Mouse (Mus musculus) myocyte (in vitro differentiated cells): ENCODE results near the gene Gm9048. TPM values are rescaled to one million over a fixed set of nuclear protein-coding genes. Genes with fewer than 3 reads are reported as not detected.
"Not testable (repeated sequence)": the region's sequence is repeated elsewhere in the genome, so short reads cannot be mapped to it uniquely, and the experiment has no call there.

Source experiments
- H3K27me3 ChIP-seq: one replicate; pipeline ENCODE4 v1.6.1; 2011; ENCODE audit not compliant: control insufficient read depth, insufficient read depth, insufficient read length
- H3K36me3 ChIP-seq: one replicate; pipeline ENCODE4 v1.6.1; 2011; ENCODE audit not compliant: control insufficient read depth, insufficient read depth
- H3K4me2 ChIP-seq: one replicate; pipeline ENCODE4 v1.6.1; 2011; ENCODE audit warnings: low read depth, control low read depth
- H3K4me3 ChIP-seq: one replicate; pipeline ENCODE4 v1.5.1; 2011; ENCODE audit warnings: mild to moderate bottlenecking, control low read depth, moderate library complexity
- H3K79me2 ChIP-seq: one replicate; pipeline ENCODE4 v1.6.1; 2011; ENCODE audit not compliant: control insufficient read depth, insufficient read depth
- H3ac ChIP-seq: one replicate; pipeline ENCODE4 v1.6.1; 2011; ENCODE audit not compliant: control insufficient read depth, insufficient read length
- CEBPB ChIP-seq: IDR thresholded peaks from 2 replicates; pipeline ENCODE4 v1.6.1; 2011; ENCODE audit warnings: mild to moderate bottlenecking, moderate library complexity; ENCODE audit not compliant: poor library complexity, insufficient read depth, severe bottlenecking
- E2F4 ChIP-seq: IDR thresholded peaks from one replicate; pipeline ENCODE4 v1.6.1; 2011; ENCODE audit warnings: mild to moderate bottlenecking, control low read depth, moderate library complexity; ENCODE audit not compliant: insufficient read depth
- MAX ChIP-seq: IDR thresholded peaks from one replicate; pipeline ENCODE4 v1.6.1; 2011; ENCODE audit warnings: low read depth, mild to moderate bottlenecking, control low read depth
- MYOD1 ChIP-seq, 3 experiments: IDR thresholded peaks; one replicate each; pipeline ENCODE4 v1.6.1; 2011; ENCODE audit warnings: control low read depth in 2 of 3, low read depth in 2 of 3, mild to moderate bottlenecking in 2 of 3, moderate library complexity in 1 of 3; ENCODE audit not compliant: insufficient read length in 2 of 3, control insufficient read depth in 1 of 3
- MYOG ChIP-seq, 3 experiments: IDR thresholded peaks; one replicate each; pipeline ENCODE4 v1.6.1; 2011; ENCODE audit warnings: control low read depth in 2 of 3, low read depth in 2 of 3, mild to moderate bottlenecking in 2 of 3; ENCODE audit not compliant: insufficient read length in 2 of 3, control insufficient read depth in 1 of 3, insufficient read depth in 1 of 3
- POLR2A ChIP-seq: IDR thresholded peaks from one replicate; pipeline ENCODE4 v1.6.1; 2011; ENCODE audit warnings: low read depth, mild to moderate bottlenecking, control low read depth, moderate library complexity; ENCODE audit not compliant: insufficient read length
- POLR2AphosphoS2 ChIP-seq: IDR thresholded peaks from one replicate; pipeline ENCODE4 v1.6.1; 2011; ENCODE audit warnings: low read depth, control low read depth; ENCODE audit not compliant: insufficient read length
- REST ChIP-seq: IDR thresholded peaks from one replicate; pipeline ENCODE4 v1.6.1; 2011; ENCODE audit warnings: mild to moderate bottlenecking, control low read depth, moderate library complexity; ENCODE audit not compliant: insufficient read depth, insufficient read length
- SRF ChIP-seq: IDR thresholded peaks from one replicate; pipeline ENCODE4 v1.6.1; 2011; ENCODE audit warnings: low read depth; ENCODE audit not compliant: control insufficient read depth, insufficient read length
- TCF12 ChIP-seq: IDR thresholded peaks from one replicate; pipeline ENCODE4 v1.6.1; 2011; ENCODE audit warnings: mild to moderate bottlenecking, control low read depth; ENCODE audit not compliant: poor library complexity, insufficient read depth, severe bottlenecking
- TCF3 ChIP-seq: IDR thresholded peaks from one replicate; pipeline ENCODE4 v1.6.1; 2011; ENCODE audit warnings: low read depth, control low read depth; ENCODE audit not compliant: insufficient read length
- USF1 ChIP-seq: IDR thresholded peaks from one replicate; pipeline ENCODE4 v1.6.1; 2011; ENCODE audit warnings: low read depth, mild to moderate bottlenecking, control low read depth, moderate library complexity
- polyA plus RNA-seq: library from polyadenylated mRNA; unstranded; fragments of >200 nt; fragmentation: generic; extraction: Trizol; gene quantifications from one replicate; pipeline ENCODE4 v1.2.1, GENCODE M21; 2012; ENCODE audit warnings: missing spikeins

Gm9048 gene
- not detected for polyA plus RNA-seq

- H3ac ChIP-seq, H3K4me2 ChIP-seq, H3K27me3 ChIP-seq, H3K79me2 ChIP-seq, H3K36me3 ChIP-seq, H3K4me3 ChIP-seq: not testable (repeated sequence)
These were observed at the start of gene Gm9048 for GRCm38 (mm10) chr10:118348579-118348978. TSS of gene Gm9048 (minus strand) at chr10:118348679.

- Histone ChIP-seq H3K79me2 (no peaks in the 10 kb centered on the region), H3K4me3 (no peak overlapping the region), H3K36me3 (no peaks in the 10 kb centered on the region), H3K4me2 (peak overlapping the region; percentile 63), H3ac (no peak overlapping the region), H3K27me3 (no peaks in the 10 kb centered on the region)
- no peak for TF ChIP-seq REST
- no peak for TF ChIP-seq CEBPB
- TF ChIP-seq TCF3: no peak
- no peak for TF ChIP-seq POLR2AphosphoS2
- no peak for TF ChIP-seq E2F4
- no peak for TF ChIP-seq MYOG (IDR thresholded peaks at IDR 0.05; ENCODE audit: control insufficient read depth in 1 of 3, insufficient read depth in 1 of 3, insufficient read length in 2 of 3, low read depth in 2 of 3)
- no peak for TF ChIP-seq USF1
- no peak for TF ChIP-seq TCF12
- no peak for TF ChIP-seq MYOD1 (IDR thresholded peaks at IDR 0.05; ENCODE audit: control insufficient read depth in 1 of 3, insufficient read length in 2 of 3, low read depth in 2 of 3)
- TF ChIP-seq SRF: no peak
- no peak for TF ChIP-seq POLR2A
These were observed 22.0 kb upstream of the Gm9048 start for GRCm38 (mm10) chr10:118370443-118370842.

- Histone ChIP-seq H3K27me3 (no peaks in the 10 kb centered on the region), H3K4me2 (no peak overlapping the region), H3ac (no peak overlapping the region), H3K4me3 (no peak overlapping the region), H3K36me3 (no peaks in the 10 kb centered on the region), H3K79me2 (no peaks in the 10 kb centered on the region)
- TF ChIP-seq TCF3 (no peak), MYOD1 (IDR thresholded peaks at IDR 0.05; ENCODE audit: control insufficient read depth in 1 of 3, insufficient read length in 2 of 3, low read depth in 2 of 3) (no peak), MAX (no peak)
These were observed 21.0 kb upstream of the Gm9048 start for GRCm38 (mm10) chr10:118369518-118369917.

- H3ac ChIP-seq, H3K36me3 ChIP-seq, H3K4me2 ChIP-seq, H3K27me3 ChIP-seq, H3K4me3 ChIP-seq, H3K79me2 ChIP-seq: not testable (repeated sequence)
These were observed 5.5 kb upstream of the Gm9048 start, which contains the start of gene Gm9049 for GRCm38 (mm10) chr10:118354005-118354404. TSS of gene Gm9049 (minus strand) at chr10:118354105.

- H3K4me2 ChIP-seq, H3K36me3 ChIP-seq, H3ac ChIP-seq, H3K79me2 ChIP-seq, H3K4me3 ChIP-seq, H3K27me3 ChIP-seq: not testable (repeated sequence)
These were observed 5.3 kb downstream of the Gm9048 start, which contains the start of gene Gm9046 for GRCm38 (mm10) chr10:118343155-118343554. TSS of gene Gm9046 (minus strand) at chr10:118343255.

GRCm38 (mm10) chr10:118337731-118338130, 10.7 kb downstream of the Gm9048 start, which contains the start of gene Gm9045:
TSS of gene Gm9045 (minus strand) at chr10:118337831.
- H3K4me3 ChIP-seq, H3K27me3 ChIP-seq, H3ac ChIP-seq, H3K36me3 ChIP-seq, H3K4me2 ChIP-seq, H3K79me2 ChIP-seq: not testable (repeated sequence)

- H3K4me2 ChIP-seq, H3K36me3 ChIP-seq, H3K79me2 ChIP-seq, H3K27me3 ChIP-seq, H3K4me3 ChIP-seq, H3ac ChIP-seq: not testable (repeated sequence)
These were observed 16.2 kb downstream of the Gm9048 start, which contains the start of gene Gm9044 for GRCm38 (mm10) chr10:118332308-118332707. TSS of gene Gm9044 (minus strand) at chr10:118332408.

GRCm38 (mm10) chr10:118326869-118327268, 21.6 kb downstream of the Gm9048 start, which contains the start of gene Gm9040:
TSS of gene Gm9040 (minus strand) at chr10:118326969.
- not testable (repeated sequence) for H3K4me2 ChIP-seq, H3K4me3 ChIP-seq, H3K79me2 ChIP-seq, H3K27me3 ChIP-seq, H3ac ChIP-seq, H3K36me3 ChIP-seq
